Mouse (Mus musculus): ENCODE data around the gene Ppcdc. TPM values are rescaled to one million over a fixed set of nuclear protein-coding genes. Genes with fewer than 3 reads are reported as not detected.

The Ppcdc gene
- total and polyA plus RNA-seq, 3 experiments: 7.3 to 22.9 (median 7.6) TPM

GRCm38 (mm10) chr9:57402318-57403251 is 37.3 kb downstream of the Ppcdc start:
- Histone ChIP-seq H3K27ac (no peak overlapping the region), H3K36me3 (ENCODE audit: control insufficient read depth, insufficient read depth, low read length) (no peaks in the 10 kb centered on the region), H3K4me1 (ENCODE audit: control insufficient read depth, insufficient read depth, low read length) (no peaks in the 10 kb centered on the region), H3K79me2 (replicated peaks; ENCODE audit: control insufficient read depth, insufficient read depth, low read length) (no peaks in the 10 kb centered on the region), H3K9ac (ENCODE audit: low read depth, low read length) (no peak overlapping the region), H3K27me3 (ENCODE audit: control insufficient read depth, insufficient read depth, low read length) (no peaks in the 10 kb centered on the region), H3K4me3 (no peak overlapping the region)
- DNase-seq: peak in 1 of 2 experiments; percentile 17
- TF ChIP-seq CTCF (IDR thresholded peaks at IDR 0.05): no peak
- no peak for TF ChIP-seq POLR2A (IDR thresholded peaks at IDR 0.05; ENCODE audit: insufficient read depth, low read depth, low read length)
- no peak for TF ChIP-seq EP300 (IDR thresholded peaks at IDR 0.05; ENCODE audit: insufficient read depth, low read depth, low read length)
- 68% methylated on average over 15 of the region's 15 CpGs for WGBS
- intact Hi-C loops (cut with DNase I): no loop called here

GRCm38 (mm10) chr9:57398773-57399172 is 41.2 kb downstream of the Ppcdc start:
- Histone ChIP-seq H3K4me3 (no peak overlapping the region), H3K79me2 (replicated peaks; ENCODE audit: control insufficient read depth, insufficient read depth, low read length) (no peaks in the 10 kb centered on the region), H3K27ac (no peak overlapping the region), H3K4me1 (ENCODE audit: control insufficient read depth, insufficient read depth, low read length) (no peaks in the 10 kb centered on the region), H3K36me3 (ENCODE audit: control insufficient read depth, insufficient read depth, low read length) (no peaks in the 10 kb centered on the region), H3K9ac (ENCODE audit: low read depth, low read length) (no peak overlapping the region), H3K27me3 (ENCODE audit: control insufficient read depth, insufficient read depth, low read length) (no peaks in the 10 kb centered on the region)
- intact Hi-C loops (cut with DNase I): no loop called here
- 86% methylated on average over 2 of the region's 2 CpGs for WGBS
- no peak for DNase-seq
- no peak for TF ChIP-seq POLR2A (IDR thresholded peaks at IDR 0.05; ENCODE audit: insufficient read depth, low read depth, low read length)
- no peak for TF ChIP-seq CTCF (IDR thresholded peaks at IDR 0.05)
- TF ChIP-seq EP300 (IDR thresholded peaks at IDR 0.05; ENCODE audit: insufficient read depth, low read depth, low read length): no peak

- no peak for DNase-seq
- TF ChIP-seq CTCF (IDR thresholded peaks at IDR 0.05) (no peak), EP300 (IDR thresholded peaks at IDR 0.05; ENCODE audit: insufficient read depth, low read depth, low read length) (no peak), POLR2A (IDR thresholded peaks at IDR 0.05; ENCODE audit: insufficient read depth, low read depth, low read length) (no peak)
- no peaks in the 10 kb centered on the region for H3K36me3 ChIP-seq (ENCODE audit: control insufficient read depth, insufficient read depth, low read length)
- H3K27me3 ChIP-seq (ENCODE audit: control insufficient read depth, insufficient read depth, low read length): no peaks in the 10 kb centered on the region
- H3K9ac ChIP-seq (ENCODE audit: low read depth, low read length): no peak overlapping the region
- no peaks in the 10 kb centered on the region for H3K79me2 ChIP-seq (replicated peaks; ENCODE audit: control insufficient read depth, insufficient read depth, low read length)
- no peak overlapping the region for H3K27ac ChIP-seq
- intact Hi-C loops (cut with DNase I): no loop called here
- H3K4me1 ChIP-seq (ENCODE audit: control insufficient read depth, insufficient read depth, low read length): no peaks in the 10 kb centered on the region; the same call in 1 of the 2 replicates
- WGBS: 87% methylated on average over 1 of the region's 1 CpGs
- H3K4me3 ChIP-seq: no peak overlapping the region
Observed at GRCm38 (mm10) chr9:57392892-57393291, 47.0 kb downstream of the Ppcdc start.

GRCm38 (mm10) chr9:57390869-57391268 is 49.1 kb downstream of the Ppcdc start:
- Histone ChIP-seq H3K36me3 (ENCODE audit: control insufficient read depth, insufficient read depth, low read length) (no peaks in the 10 kb centered on the region), H3K4me1 (ENCODE audit: control insufficient read depth, insufficient read depth, low read length) (peaks cover 1% of the 10 kb centered on the region; the same call in 1 of the 2 replicates), H3K27me3 (ENCODE audit: control insufficient read depth, insufficient read depth, low read length) (no peaks in the 10 kb centered on the region), H3K9ac (ENCODE audit: low read depth, low read length) (no peak overlapping the region), H3K4me3 (no peak overlapping the region), H3K27ac (no peak overlapping the region), H3K79me2 (replicated peaks; ENCODE audit: control insufficient read depth, insufficient read depth, low read length) (no peaks in the 10 kb centered on the region)
- WGBS: 52% methylated on average over 3 of the region's 3 CpGs
- TF ChIP-seq CTCF (IDR thresholded peaks at IDR 0.05) (no peak), POLR2A (IDR thresholded peaks at IDR 0.05; ENCODE audit: insufficient read depth, low read depth, low read length) (no peak), EP300 (IDR thresholded peaks at IDR 0.05; ENCODE audit: insufficient read depth, low read depth, low read length) (no peak)
- intact Hi-C loops (cut with DNase I): no loop called here
- DNase-seq: no peak

- TF ChIP-seq POLR2A (IDR thresholded peaks at IDR 0.05; ENCODE audit: insufficient read depth, low read depth, low read length): no peak
- TF ChIP-seq CTCF (IDR thresholded peaks at IDR 0.05): no peak
- no peak for TF ChIP-seq EP300 (IDR thresholded peaks at IDR 0.05; ENCODE audit: insufficient read depth, low read depth, low read length)
- no peaks in the 10 kb centered on the region for H3K36me3 ChIP-seq (ENCODE audit: control insufficient read depth, insufficient read depth, low read length)
- no peak overlapping the region for H3K27ac ChIP-seq
- WGBS: 0% methylated on average over 1 of the region's 1 CpGs
- peaks cover 1% of the 10 kb centered on the region; the same call in 1 of the 2 replicates for H3K4me1 ChIP-seq (ENCODE audit: control insufficient read depth, insufficient read depth, low read length)
- no peaks in the 10 kb centered on the region for H3K27me3 ChIP-seq (ENCODE audit: control insufficient read depth, insufficient read depth, low read length)
- intact Hi-C loops (cut with DNase I): no loop called here
- H3K9ac ChIP-seq (ENCODE audit: low read depth, low read length): no peak overlapping the region
- H3K79me2 ChIP-seq (replicated peaks; ENCODE audit: control insufficient read depth, insufficient read depth, low read length): no peaks in the 10 kb centered on the region
- H3K4me3 ChIP-seq: no peak overlapping the region
- peak in 1 of 2 experiments; percentile 11 for DNase-seq
Observed at GRCm38 (mm10) chr9:57389131-57389530, 50.8 kb downstream of the Ppcdc start.

- Histone ChIP-seq H3K27ac (no peak overlapping the region), H3K9ac (ENCODE audit: low read depth, low read length) (no peak overlapping the region), H3K4me3 (no peak overlapping the region), H3K4me1 (ENCODE audit: control insufficient read depth, insufficient read depth, low read length) (peaks cover 1% of the 10 kb centered on the region; the same call in 1 of the 2 replicates), H3K36me3 (ENCODE audit: control insufficient read depth, insufficient read depth, low read length) (no peaks in the 10 kb centered on the region), H3K27me3 (ENCODE audit: control insufficient read depth, insufficient read depth, low read length) (no peaks in the 10 kb centered on the region), H3K79me2 (replicated peaks; ENCODE audit: control insufficient read depth, insufficient read depth, low read length) (no peaks in the 10 kb centered on the region)
- intact Hi-C loops (cut with DNase I): no loop called here
- TF ChIP-seq CTCF (IDR thresholded peaks at IDR 0.05): no peak
- TF ChIP-seq POLR2A (IDR thresholded peaks at IDR 0.05; ENCODE audit: insufficient read depth, low read depth, low read length): no peak
- 47% methylated on average over 4 of the region's 4 CpGs for WGBS
- DNase-seq: peak in 1 of 2 experiments; percentile 11
Observed at GRCm38 (mm10) chr9:57386926-57387325, 53.0 kb downstream of the Ppcdc start.
